In the genomic region with DNA sequence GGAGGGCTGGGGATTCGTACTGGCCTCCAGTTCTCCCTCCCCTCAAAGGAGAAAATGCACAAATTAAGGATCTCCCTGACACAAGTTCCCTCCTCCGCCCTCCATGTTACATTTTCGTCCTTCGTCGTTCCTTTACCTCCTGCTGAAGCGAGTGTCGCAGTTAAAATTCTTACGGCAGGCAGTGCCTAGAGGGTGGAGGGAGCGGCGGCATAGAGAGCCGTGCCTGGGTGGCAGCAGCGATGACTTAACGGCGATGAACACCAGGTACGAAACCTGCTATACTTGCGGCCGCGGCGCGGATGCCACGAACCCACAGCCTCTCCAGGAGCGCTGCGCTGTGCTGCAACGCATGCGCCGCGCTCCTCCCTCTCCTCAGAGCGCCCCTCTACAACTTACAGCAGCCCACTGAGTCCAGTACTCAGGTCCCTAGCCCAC, we compare ENCODE assay signal across 8 mouse cellular contexts. TPM values are rescaled to one million over a fixed set of nuclear protein-coding genes. Genes with fewer than 3 reads are reported as not detected.
DNase-seq lines count a peak whose midpoint lies in the region; ATAC-seq and TF ChIP-seq lines count a peak whose summit lies in the region.

No protein-coding gene starts in this region.

- peak; percentile 34 for ATAC-seq in common myeloid progenitor, adult 5-6 weeks (replicated peaks; ENCODE audit: low read depth, poor library complexity, severe bottlenecking)
- peak; percentile 20 for ATAC-seq in liver, embryonic 13.5 days (ENCODE audit: low read depth)
- no peak for ATAC-seq in stomach, postnatal 0 days (ENCODE audit: low FRiP score, low TSS enrichment)

- peak overlapping the region; percentile 72 for H3K9ac ChIP-seq in liver, embryonic 13.5 days
- H3K9ac ChIP-seq in stomach, postnatal 0 days (ENCODE audit: low read length), result peak overlapping the region; percentile 61

- H3K4me3 ChIP-seq in liver, embryonic 13.5 days (replicated peaks), result peak overlapping the region; percentile 64
- peak overlapping the region; percentile 44 for H3K4me3 ChIP-seq in stomach, postnatal 0 days (ENCODE audit: low read depth, low read length)

- WGBS in liver, embryonic 13.5 days (ENCODE audit: insufficient replicate concordance), result under 1% methylated on average over 28 of the region's 28 CpGs
- 1% methylated on average over 27 of the region's 28 CpGs for WGBS in stomach, postnatal 0 days

- peak overlapping the region; percentile 58 for H3K27ac ChIP-seq in liver, embryonic 13.5 days
- peak overlapping the region; percentile 70 for H3K27ac ChIP-seq in stomach, postnatal 0 days (replicated peaks)

- DNase-seq in ovary, postnatal 10 days (ENCODE audit: low spot score), result peak; percentile 12
- no peak for DNase-seq in ovary, adult 18-20 months (ENCODE audit: low spot score)
- peak; percentile 35 to 64 for DNase-seq in heart, adult 18-20 months
- peak; percentile 55 for DNase-seq in kidney, adult 18-20 months
- DNase-seq in liver, embryonic 13.5 days, result peak; percentile 20
- DNase-seq in naive thymus-derived CD4-positive, alpha-beta T cell, adult 2 months (ENCODE audit: low read depth), result peak; percentile 63
- peak; percentile 21 for DNase-seq in stomach, postnatal 0 days (ENCODE audit: low spot score)

- peaks cover 12% of the 10 kb centered on the region for H3K4me1 ChIP-seq in liver, embryonic 13.5 days (replicated peaks)
- no peaks in the 10 kb centered on the region for H3K4me1 ChIP-seq in stomach, postnatal 0 days (replicated peaks; ENCODE audit: control insufficient read depth, insufficient read depth)

- H3K27me3 ChIP-seq in liver, embryonic 13.5 days, result peaks cover 8% of the 10 kb centered on the region; the same call in 1 of the 2 replicates
- H3K27me3 ChIP-seq in stomach, postnatal 0 days (ENCODE audit: control insufficient read depth, insufficient read depth, low read length), result no peaks in the 10 kb centered on the region

- TF ChIP-seq CTCF in stomach, postnatal 0 days (IDR thresholded peaks at IDR 0.05; ENCODE audit: low read depth), result no peak

- H3K4me2 ChIP-seq in liver, embryonic 13.5 days, result peak overlapping the region; percentile 79
- H3K4me2 ChIP-seq in stomach, postnatal 0 days (replicated peaks; ENCODE audit: low read depth), result peak overlapping the region; percentile 53

- TF ChIP-seq EP300 in stomach, postnatal 0 days (optimal IDR thresholded peaks at IDR 0.05), result no peak

- H3K36me3 ChIP-seq in liver, embryonic 13.5 days, result no peaks in the 10 kb centered on the region
- no peaks in the 10 kb centered on the region for H3K36me3 ChIP-seq in stomach, postnatal 0 days (ENCODE audit: control insufficient read depth, insufficient read depth, low read length)

- H3K9me3 ChIP-seq in liver, embryonic 13.5 days (replicated peaks), result no peaks in the 10 kb centered on the region
- no peaks in the 10 kb centered on the region for H3K9me3 ChIP-seq in stomach, postnatal 0 days (ENCODE audit: control insufficient read depth, low read length)

RNA-seq across cellular contexts. Expression of gene Zcchc13, which starts 7.0 kb away (rescaled TPM):
- not detected in 2 replicates for total RNA-seq in common myeloid progenitor, adult 5-6 weeks (2017)
- total RNA-seq in heart, adult 18-20 months (2021), result not detected
- not detected in 2 replicates for polyA plus RNA-seq in liver, embryonic 13.5 days (2015; fragmentation: Nextera tagmentation; extraction: Ambion mirVana)
- not detected in 2 replicates for polyA plus RNA-seq in stomach, postnatal 0 days (2015; fragmentation: Nextera tagmentation; extraction: Ambion mirVana)
